Mouse (Mus musculus): ENCODE data around the gene Gm10392. TPM values are rescaled to one million over a fixed set of nuclear protein-coding genes. Genes with fewer than 3 reads are reported as not detected.
"Not testable (repeated sequence)": the region's sequence is repeated elsewhere in the genome, so short reads cannot be mapped to it uniquely, and the experiment has no call there.

The Gm10392 gene
- total RNA-seq (2021) = not detected

DNA sequence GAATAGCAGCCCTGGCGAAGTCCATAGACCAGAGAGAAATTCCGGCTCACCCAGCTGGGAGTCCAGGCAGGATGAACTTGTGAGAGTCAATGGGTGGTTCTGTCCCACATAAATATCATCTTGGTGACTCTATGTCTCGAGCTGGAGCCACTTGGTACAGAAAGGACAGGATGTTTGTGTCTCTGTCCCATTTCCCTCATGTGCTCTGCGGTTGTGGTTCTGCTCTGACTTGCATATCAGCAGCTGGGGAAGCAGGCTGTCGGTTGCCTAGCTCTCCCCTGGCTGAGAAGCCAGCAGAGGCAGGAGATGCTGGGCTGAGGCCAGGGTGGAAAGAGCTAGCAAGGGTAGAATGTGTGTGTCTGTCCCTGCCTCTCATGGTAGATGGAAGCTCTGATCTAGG lies at the start of gene Gm10392:
Gene Gm10392, minus strand, starts transcription at position 156 of the 400 bp plus-strand sequence.
- intact Hi-C loops (cut with DNase I) = no loop called here
- DNase-seq = peak in 1 of 2 experiments; percentile 33

DNA sequence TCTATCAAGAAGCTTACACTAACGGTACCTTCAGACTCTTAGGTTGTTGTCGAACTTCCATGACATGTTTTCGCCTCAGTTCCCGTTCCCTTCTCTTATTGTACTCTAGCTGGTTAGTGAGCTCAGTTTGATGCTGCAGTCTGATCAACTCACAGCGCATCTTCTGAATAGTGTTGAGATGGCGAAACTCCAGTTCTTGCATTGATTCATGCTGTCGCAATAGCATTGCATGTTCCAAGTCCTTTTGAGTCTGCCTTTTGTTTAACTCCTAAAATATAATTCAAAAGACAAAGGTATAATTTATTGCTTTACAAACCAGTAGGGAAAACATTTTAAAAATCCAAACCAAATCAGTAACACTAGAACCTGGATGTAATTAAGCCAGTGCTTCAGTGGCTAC lies 26.3 kb upstream of the Gm10392 start:
- DNase-seq = no peak
- intact Hi-C loops (cut with DNase I) = no loop called here

DNA sequence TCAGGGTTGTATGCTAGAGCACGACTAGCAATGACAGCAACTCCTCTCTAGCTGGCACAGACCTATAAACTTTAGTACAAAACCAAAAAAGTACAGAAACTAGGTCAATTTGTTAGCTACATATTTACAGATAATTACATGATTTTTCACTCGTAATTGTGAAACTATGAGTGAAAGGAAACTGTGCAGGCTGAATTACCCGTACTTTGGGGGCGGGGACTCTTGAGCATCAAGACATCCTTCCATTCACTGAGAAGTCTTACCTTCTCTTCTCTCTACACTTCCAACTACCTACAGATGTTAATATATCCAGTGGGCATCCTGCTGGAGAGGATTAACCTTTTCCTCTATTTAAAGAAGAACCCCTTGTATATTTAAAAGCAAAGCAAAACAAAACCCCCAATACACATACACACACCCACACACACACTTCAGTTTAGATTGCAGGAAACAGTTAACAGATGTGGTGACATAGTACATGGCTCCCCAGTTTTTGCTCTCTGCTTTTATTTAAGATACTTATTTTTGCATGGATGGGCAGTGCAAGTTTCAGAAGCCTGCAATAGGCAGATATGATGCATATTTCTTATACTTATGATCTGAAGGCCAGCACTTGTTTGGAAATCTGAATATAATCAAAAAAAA lies 13.3 kb upstream of the Gm10392 start:
- intact Hi-C loops (cut with DNase I) = no loop called here
- no peak for DNase-seq

GRCm38 (mm10) chr11:77530862-77531261 lies 11.9 kb upstream of the Gm10392 start:
- intact Hi-C loops (cut with DNase I) = no loop called here
- DNase-seq = no peak

DNA sequence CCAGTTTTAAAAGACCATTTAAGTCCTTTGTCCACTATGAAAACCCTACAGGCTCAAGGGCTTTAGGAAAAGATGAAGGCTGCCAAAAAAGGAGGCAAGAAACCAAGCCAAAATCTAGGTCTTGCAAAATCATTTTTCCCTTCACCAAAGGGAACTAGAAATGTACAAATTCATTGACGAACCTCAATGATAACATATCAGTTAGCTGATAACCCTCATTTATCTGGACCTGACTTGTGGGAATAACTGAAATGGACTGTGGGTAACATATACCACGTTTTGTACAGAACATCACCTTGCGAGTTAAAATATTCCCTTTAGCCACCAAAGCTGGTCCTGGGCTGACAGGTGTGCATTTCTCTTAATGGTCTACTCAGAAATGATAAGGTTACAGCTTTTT lies 10.6 kb upstream of the Gm10392 start:
- intact Hi-C loops (cut with DNase I) = no loop called here

DNA sequence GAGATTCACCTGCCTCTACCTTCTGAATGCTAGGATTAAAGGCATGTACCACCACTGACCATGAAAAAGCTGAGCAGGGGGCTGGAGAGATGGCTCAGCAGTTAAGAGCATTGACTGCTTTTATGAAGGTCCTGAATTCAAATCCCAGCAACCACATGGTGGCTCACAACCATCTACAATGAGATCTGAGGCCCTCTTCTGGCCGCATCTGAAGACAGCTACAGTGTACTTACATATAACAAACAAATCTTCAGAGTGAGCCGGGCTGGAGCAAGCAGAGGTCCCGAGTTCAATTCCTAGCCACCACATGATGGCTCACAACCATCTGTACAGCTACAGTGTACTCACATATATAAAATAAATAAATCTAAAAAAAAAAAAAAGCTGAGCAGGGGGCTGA lies 9.4 kb upstream of the Gm10392 start:
- intact Hi-C loops (cut with DNase I); DNase-seq: not testable (repeated sequence)

More for the DNA sequence above, 10.6 kb upstream of the Gm10392 start:
- no peak for DNase-seq

DNA sequence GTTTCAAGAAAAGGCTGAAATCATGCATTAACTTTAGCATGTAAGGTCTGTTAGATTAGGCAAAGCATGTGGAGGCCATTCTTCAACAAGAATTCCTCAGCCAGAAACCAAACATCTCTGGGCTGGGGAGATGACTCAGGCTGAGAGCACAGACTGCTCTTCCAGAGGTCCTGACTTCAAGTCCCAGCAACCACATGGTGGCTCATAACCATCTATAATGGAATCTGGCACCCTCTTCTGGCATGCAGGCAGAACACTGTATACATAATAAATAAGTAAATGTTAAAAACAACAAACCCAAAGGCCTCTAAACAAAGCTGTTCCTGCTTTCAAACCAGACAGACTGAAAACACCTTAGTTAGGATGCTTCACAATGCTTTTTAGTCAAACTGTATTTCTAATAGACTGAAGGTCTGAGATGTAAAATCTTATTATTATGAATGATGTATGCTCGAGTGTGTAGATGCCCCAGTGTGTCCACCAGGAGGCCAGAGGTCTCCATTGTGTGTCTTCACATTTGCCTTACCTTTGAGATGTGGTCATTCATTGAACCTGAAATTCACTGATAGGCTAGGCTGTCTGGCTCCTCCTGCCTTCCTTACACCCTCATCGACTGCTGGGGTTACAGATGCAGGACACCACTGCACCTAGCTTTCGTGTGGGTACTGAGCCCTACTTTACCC lies 6.9 kb upstream of the Gm10392 start:
- intact Hi-C loops (cut with DNase I) = no loop called here
- no peak for DNase-seq

GRCm38 (mm10) chr11:77520601-77521529 lies 1.9 kb upstream of the Gm10392 start:
- intact Hi-C loops (cut with DNase I) = no loop called here
- DNase-seq = peak in 1 of 2 experiments; percentile 30

DNA sequence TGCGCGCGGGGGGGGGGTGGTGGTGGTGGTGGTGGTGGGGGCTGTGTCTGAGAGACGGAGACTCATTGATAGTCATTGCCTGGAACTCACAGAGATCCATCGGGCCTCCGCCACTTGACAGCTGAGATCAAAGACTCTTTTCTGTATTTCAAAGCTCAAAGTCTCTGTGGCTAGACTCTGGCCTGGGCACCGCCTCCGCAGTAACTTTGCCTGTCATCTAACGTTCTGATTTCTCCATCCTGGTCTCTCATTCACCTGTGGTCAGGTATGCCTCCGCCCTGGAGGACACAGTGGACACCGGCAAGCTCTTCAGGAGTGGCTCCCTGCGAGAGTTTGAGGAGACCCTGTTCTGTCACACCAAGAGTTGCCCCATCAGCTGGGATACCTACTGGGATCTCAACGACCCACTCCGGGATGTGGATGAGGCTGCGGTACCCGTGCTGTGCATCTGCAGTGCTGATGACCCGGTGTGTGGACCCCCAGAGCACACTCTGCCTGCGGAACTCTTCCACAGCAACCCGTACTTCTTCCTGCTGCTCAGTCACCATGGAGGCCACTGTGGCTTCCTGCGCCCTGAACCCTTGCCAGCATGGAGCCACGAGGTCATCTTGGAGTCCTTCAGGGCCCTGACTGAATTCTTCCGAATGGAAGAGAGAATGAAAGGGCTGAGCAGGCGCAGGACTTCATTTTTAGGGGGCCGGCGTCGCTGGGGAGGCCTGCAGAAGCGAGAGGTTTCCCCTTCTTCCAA lies 773 bp downstream of the Gm10392 start:
- intact Hi-C loops (cut with DNase I) = no loop called here
- DNase-seq = no peak

- intact Hi-C loops (cut with DNase I) = no loop called here
- DNase-seq = no peak
Measured at GRCm38 (mm10) chr11:77516553-77517425, 2.2 kb downstream of the Gm10392 start.

- DNase-seq = no peak
- intact Hi-C loops (cut with DNase I) = no loop called here
Measured at GRCm38 (mm10) chr11:77515637-77516552, 3.1 kb downstream of the Gm10392 start, which contains the start of gene Trp53i13. Gene Trp53i13 (minus strand): TSS chr11:77515980.

GRCm38 (mm10) chr11:77514832-77515636 lies 4.0 kb downstream of the Gm10392 start, which contains the start of gene Abhd15:
Gene Abhd15 (plus strand): TSS chr11:77515121.
- intact Hi-C loops (cut with DNase I) = loop anchor here (5.0 kb wide), 1 partner anchor 92 kb away; the partner anchor contains the start of gene Taok1
- peak; percentile 84 to 90 for DNase-seq

- no peak for DNase-seq
- intact Hi-C loops (cut with DNase I) = loop anchor here (5.0 kb wide), 1 partner anchor 93 kb away; the partner anchor contains the start of gene Taok1
Measured at GRCm38 (mm10) chr11:77514281-77514831, 4.6 kb downstream of the Gm10392 start.

DNA sequence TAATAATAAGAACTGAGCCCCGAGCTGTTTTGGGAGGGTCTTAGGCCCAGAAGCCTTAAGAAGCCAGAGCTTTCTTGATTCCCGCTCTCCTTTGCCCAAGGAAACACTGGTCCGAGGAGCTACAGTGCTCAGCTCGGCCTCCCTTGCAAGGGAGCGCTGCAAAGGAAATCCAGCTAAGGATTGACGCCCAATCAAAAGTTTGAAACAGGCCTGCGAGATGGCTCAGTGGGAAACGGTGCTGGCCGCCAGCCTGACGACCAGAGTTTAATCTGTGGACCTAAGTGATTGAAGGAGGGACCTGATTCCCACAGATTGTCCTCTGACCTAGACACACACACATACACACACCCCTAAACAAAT lies 5.2 kb downstream of the Gm10392 start:
- DNase-seq = no peak
- intact Hi-C loops (cut with DNase I) = loop anchor here (5.0 kb wide), 1 partner anchor 94 kb away; the partner anchor contains the start of gene Taok1

- intact Hi-C loops (cut with DNase I) = loop anchor here (5.0 kb wide), 1 partner anchor 94 kb away; the partner anchor contains the start of gene Taok1
- peak; percentile 85 to 89 for DNase-seq
Measured at GRCm38 (mm10) chr11:77512891-77513810, 5.8 kb downstream of the Gm10392 start.

GRCm38 (mm10) chr11:77511336-77511735 lies 7.7 kb downstream of the Gm10392 start:
- intact Hi-C loops (cut with DNase I) = loop anchor here (5.0 kb wide), 1 partner anchor 96 kb away; the partner anchor contains the start of gene Taok1
- DNase-seq = no peak
